Mouse (Mus musculus) WW6 (cell line): Measurements from ENCODE around the gene Rangap1.
"Not testable (repeated sequence)": the region's sequence is repeated elsewhere in the genome, so short reads cannot be mapped to it uniquely, and the experiment has no call there.

ENCODE experiments used
- DNase-seq: peaks from one replicate; pipeline ENCODE4 v3.0.0-alpha.2; 2013; ENCODE audit warnings: low read depth, low spot score

The Rangap1 gene

DNA sequence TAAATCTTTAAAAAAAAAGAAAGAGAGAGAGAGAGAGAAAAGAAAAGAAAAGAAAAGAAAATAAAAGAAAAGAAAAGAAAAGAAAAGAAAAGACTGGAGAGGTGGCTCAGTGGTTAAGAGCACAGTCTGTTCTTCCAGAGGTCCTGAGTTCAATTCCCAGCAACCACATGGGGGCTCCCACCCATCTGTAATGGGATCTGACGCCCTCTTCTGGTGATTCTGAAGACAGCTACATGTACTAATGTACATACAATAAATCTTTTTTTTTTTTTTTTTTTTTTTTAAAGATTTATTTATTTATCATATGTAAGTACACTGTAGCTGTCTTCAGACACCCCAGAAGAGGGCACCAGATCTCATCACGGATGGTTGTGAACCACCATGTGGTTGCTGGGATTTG, 3.0 kb downstream of the Rangap1 start:
- DNase-seq, result not testable (repeated sequence)

DNA sequence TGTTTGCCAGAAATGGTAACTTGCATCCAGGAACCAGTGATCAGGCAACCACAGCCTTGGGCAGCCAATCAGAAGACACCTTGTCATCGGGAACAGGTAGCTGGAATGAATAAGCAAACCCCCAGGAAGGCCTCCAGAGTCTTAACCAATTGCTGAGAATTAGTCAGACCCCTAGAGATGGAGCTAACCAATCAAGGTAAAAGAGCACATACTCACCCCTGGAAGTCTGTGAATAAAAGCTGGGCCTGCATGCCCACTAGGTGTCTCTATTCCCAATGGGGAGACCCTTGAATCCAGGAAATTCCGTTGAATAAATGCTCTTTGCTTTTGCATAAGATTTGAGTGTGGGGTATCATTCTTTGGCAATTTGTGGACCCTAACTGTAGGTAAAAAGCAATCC, 5.4 kb downstream of the Rangap1 start:
- peak; percentile 55 for DNase-seq

DNA sequence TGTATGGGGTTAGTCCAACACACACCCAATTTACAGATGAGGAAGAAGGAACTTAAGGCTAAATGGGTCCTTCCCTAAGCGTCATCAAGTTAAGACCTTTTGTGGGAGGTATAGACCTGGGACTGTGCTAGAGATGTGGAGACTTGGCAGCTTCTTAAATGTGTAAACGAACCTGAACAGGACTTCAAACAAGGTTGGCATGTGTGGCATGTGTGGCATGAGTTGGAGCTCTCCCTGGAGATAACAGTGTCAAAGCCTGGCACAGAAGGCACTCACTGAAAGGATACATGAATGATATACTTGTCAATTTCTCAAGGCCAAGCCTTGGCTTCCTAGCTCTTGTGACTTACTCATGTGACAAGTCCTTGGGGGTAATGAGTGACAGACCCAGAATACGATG, 6.0 kb downstream of the Rangap1 start:
- no peak for DNase-seq

DNA sequence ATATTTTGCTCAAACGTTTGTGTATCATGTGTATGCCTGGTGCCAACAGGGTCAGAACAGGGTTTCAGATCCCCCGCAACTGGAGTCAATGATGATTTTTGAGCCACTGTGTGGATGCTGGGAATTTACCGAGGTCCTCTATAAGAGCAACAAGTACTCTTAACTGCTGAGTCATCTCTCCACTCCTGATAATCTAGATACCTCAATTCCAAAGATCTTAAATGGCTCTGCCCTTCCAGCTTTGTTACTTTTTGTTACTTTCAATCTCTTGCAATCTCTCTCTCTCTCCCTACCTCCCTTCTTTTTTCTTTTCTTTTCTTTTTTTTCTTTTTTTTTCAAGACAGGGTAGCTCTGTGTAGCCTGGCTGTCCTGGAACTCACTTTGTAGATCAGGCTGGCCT, 10.3 kb downstream of the Rangap1 start:
- DNase-seq, result no peak

- peak; percentile 96 for DNase-seq
These were observed 15.3 kb downstream of the Rangap1 start for GRCm38 (mm10) chr15:81729792-81730635.

- DNase-seq, result no peak
These were observed 16.0 kb downstream of the Rangap1 start for GRCm38 (mm10) chr15:81729241-81729791.

DNA sequence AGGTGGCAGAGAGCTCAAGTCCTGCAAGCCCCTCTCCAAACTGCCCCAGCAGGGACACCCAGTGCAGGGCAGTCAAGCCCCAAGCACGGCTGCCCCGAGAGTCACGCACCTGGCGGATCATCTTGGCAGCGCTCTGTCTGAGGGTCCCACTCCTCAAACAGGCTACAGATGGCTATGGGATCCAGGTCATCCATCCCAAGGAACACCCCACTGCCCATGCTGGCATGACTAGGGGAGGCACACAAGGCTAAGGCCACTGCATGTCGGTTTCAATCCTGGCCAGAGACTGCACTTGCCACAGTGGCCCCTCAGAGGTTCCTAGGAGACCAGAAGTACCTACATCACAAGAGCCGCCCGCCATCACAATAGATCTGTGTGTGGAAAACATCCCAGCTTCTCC, 19.4 kb downstream of the Rangap1 start:
- DNase-seq, result no peak

DNA sequence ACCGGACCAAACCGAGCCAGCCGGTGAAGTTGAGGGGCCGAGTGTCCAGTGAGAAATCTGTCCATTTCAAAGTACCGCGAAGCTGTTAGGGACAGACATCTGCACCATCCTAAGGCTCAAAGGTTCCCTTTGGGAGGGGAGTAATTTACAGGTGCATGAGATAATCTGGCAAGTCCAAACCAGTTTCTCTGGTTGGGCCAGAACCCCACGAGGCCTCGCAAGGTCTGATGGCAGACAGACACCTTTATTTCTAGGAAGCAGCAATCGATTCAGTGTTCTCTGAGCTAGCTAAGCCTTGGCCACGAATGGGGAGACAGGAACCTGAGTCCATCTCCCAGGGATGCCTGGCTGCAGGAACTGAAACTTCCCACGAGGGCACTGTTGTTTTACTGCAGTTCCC, 21.7 kb downstream of the Rangap1 start:
- no peak for DNase-seq

DNA sequence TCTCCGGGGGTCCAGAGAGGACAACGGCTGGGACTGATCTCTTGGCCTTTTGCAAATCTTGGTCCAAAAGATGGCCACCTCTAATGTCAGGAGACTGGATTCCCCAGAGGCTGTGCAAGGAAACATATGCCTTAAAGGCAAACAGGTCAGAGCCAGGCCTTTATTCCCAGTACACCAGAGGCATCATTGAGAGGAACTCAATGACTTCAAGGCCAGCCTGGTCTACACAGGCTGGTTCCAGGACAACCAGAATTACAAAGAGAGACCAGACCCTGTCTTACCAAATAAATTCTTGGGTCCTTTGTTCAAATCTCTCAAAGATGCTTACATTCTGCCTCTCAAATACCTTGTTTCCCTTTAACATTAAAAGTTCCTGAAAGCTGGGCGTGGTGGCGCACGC, 23.0 kb downstream of the Rangap1 start:
- no peak for DNase-seq

GRCm38 (mm10) chr15:81719139-81719531, 26.2 kb downstream of the Rangap1 start:
- DNase-seq, result no peak

DNA sequence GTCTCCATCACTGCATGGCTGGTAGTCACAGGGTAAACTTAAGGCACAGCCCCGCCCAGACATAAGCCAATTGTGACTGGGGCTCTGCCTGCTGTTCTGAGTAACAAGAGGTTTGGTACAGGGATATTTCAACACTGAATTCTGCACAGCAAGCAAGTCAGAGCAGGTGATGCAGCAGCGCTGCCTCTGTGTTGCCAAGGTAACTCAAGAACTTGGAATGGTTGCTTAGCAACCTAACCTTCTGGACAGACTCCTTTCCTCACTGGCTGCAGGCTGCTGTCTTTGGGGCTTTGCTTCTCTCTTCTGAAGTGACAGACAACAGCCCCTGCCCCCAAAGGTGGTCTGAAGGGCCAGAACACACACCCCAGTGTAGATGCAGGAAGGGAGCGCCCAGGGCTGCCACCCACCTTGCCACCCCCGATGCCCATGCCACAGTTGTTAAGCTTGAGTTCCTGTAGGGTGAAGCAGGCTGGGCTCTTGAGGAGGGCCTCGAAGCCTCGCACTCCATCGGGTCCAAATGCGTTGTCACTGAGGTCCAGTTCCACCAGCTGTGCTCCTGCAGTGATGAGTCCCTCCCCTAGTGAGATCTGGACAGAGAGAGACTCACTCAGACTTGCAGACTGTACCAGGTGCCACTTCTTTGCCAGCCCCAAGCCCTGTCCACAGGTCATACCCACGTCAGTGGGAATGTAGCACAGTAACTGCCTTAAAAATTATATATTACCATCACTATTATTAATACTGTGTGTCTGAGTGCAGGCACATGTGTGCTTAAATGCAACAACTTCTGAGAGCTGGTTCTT, 26.8 kb downstream of the Rangap1 start:
- no peak for DNase-seq

GRCm38 (mm10) chr15:81713742-81714141, 31.6 kb downstream of the Rangap1 start:
- no peak for DNase-seq

- DNase-seq, result no peak
These were observed 34.5 kb downstream of the Rangap1 start for GRCm38 (mm10) chr15:81710801-81711200.

GRCm38 (mm10) chr15:81709686-81710085, 35.6 kb downstream of the Rangap1 start:
- no peak for DNase-seq

- no peak for DNase-seq
These were observed 36.3 kb downstream of the Rangap1 start for GRCm38 (mm10) chr15:81708991-81709390.

GRCm38 (mm10) chr15:81703094-81703489, 42.2 kb downstream of the Rangap1 start:
- DNase-seq, result no peak

- DNase-seq, result no peak
These were observed 42.8 kb downstream of the Rangap1 start for GRCm38 (mm10) chr15:81702306-81703093.

DNA sequence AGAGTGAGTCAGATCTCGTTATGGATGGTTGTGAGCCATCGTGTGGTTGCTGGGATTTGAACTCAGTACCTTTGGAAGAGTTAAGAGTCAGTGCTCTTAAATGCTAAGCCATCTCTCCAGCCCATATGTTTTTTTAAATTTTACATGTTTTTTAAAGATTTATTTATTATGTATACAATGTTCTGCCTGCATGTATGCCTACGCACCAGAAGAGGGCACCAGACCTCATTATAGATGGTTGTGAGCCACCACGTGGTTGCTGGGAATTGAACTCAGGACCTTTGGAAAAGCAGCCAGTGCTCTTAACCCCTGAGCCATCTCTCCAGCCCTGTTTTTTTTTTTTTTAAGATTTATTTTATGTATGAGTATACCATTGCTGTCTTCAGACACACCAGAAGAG, 44.0 kb downstream of the Rangap1 start:
- DNase-seq, result not testable (repeated sequence)

DNA sequence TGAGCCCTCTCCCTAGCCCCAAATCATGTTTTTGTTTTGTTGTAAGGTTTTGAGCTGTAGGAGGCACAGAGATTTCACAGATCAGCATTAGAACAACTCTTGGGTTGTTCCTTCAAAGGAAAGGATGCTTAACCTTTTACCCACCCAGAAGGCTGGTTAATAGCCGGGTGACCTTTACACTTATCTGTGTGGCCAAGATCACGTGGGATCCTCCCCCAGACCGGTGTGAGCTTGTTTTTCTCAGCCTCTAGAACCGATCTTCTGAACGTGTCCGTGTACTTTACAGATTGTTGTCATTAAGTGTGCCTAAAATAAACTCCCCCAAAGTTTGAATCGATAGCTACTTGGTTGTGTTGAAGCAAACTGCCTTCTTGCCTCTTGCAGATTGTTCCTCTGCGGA, 44.7 kb downstream of the Rangap1 start:
- no peak for DNase-seq

GRCm38 (mm10) chr15:81700161-81700560, 45.2 kb downstream of the Rangap1 start:
- no peak for DNase-seq

DNA sequence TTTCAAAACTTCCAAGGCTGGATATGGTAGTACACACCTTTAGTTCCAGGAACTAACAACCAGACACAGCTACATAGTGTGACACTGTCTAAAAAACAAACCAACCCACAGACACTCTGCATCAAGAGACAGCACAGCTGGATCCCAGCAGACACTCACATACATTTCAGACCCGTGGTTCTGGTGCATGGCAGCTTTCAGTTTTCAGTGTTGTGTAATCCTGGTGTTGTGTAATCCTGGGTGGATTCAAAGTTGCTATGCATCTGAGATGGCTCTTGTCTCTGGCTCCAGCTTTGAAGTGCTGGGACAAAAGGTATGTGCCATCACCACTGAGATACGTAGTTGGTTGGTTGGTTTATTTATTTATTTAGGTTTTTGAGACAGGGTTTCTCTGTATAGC, 46.8 kb downstream of the Rangap1 start:
- DNase-seq, result no peak

DNA sequence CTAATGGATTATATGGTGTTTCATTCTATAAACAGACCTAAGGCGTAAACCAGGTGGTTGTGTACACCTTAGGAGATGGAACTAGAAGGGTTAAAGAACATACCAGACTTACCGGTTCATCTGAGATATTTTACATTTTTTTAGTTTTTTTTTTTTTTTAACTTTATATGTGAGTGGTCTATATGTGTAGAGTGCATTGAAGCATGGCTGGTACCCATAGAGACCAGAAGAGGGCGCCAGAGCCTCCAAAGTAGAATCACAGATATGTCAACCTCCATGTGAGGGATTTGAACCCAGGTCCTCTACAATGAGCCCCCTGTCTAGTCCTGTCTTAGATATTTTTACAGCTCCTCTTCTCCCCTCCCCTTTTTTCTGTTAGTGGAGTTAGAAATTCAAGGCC, 47.5 kb downstream of the Rangap1 start:
- no peak for DNase-seq
